Comparison of ENCODE assay signal across 17 mouse cellular contexts in the genomic region with DNA sequence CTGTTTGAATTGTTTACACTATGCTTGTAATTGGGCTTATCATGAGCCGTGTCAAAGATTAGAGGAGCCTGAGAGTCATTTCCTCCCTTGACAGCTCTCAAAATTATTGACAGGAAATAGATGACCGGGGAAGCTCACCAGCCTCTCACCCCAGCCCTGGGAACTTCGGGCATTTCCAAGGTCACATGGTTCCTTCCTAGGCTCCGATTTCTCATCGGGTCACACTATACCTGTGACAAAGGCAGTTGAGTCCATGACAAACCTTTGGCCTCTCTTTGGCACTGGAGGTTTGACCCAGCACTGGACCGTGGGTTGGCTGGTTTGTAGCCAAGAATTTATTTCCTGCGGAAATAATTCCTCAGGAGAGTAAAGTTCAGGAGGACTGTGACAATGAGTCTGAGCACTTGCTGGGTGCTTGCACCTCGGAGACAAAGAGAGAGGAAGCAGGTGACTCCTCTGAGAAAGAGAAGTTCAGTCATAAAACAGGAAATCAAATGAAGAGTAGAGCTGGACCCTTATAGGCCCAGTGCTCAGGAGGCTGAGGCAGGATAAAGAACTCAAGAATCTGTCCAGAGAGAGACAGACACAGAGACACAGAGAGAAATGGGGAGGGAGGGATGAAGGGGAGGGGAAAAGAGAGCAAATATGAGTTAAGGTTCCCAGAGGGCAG. TPM values are rescaled to one million over a fixed set of nuclear protein-coding genes. Genes with fewer than 3 reads are reported as not detected.
DNase-seq lines count a peak whose midpoint lies in the region; ATAC-seq and TF ChIP-seq lines count a peak whose summit lies in the region.
"Had no signal": no experiment of that assay in that cellular context is flagged by ENCODE, and none has a peak within 500 bp of the region (broad histone marks: within the 10 kb centered on the region; RNA-seq: fewer than 3 reads in every experiment).

No protein-coding gene starts in this region.

- no peak overlapping the region for H3K4me2 ChIP-seq in liver, embryonic 14.5 days (ENCODE audit: low read depth)
- H3K4me2 ChIP-seq: forebrain, embryonic 13.5 days; limb, embryonic 15.5 days; midbrain, embryonic 15.5 days had no signal

- no peaks in the 10 kb centered on the region for H3K9me3 ChIP-seq in liver, embryonic 14.5 days (ENCODE audit: control insufficient read depth, low read length)
- H3K9me3 ChIP-seq in forebrain, embryonic 10.5 days, result no peaks in the 10 kb centered on the region
- H3K9me3 ChIP-seq: forebrain, embryonic 13.5 days; limb, embryonic 15.5 days; midbrain, embryonic 15.5 days had no signal

- H3K27me3 ChIP-seq in liver, adult 2 months (ENCODE audit: control insufficient read depth, insufficient read depth, low read length), result no peaks in the 10 kb centered on the region
- no peaks in the 10 kb centered on the region for H3K27me3 ChIP-seq in liver, embryonic 14.5 days (ENCODE audit: control insufficient read depth, insufficient read depth, low read length)
- no peaks in the 10 kb centered on the region for H3K27me3 ChIP-seq in forebrain, embryonic 10.5 days (ENCODE audit: poor library complexity, severe bottlenecking)
- H3K27me3 ChIP-seq: CH12.LX; forebrain, embryonic 13.5 days; limb, embryonic 15.5 days; midbrain, embryonic 15.5 days had no signal

- no peaks in the 10 kb centered on the region for H3K36me3 ChIP-seq in liver, adult 2 months (ENCODE audit: control insufficient read depth, insufficient read depth, low read length)
- H3K36me3 ChIP-seq in liver, embryonic 14.5 days (replicated peaks; ENCODE audit: control insufficient read depth, insufficient read depth, low read depth), result no peaks in the 10 kb centered on the region
- H3K36me3 ChIP-seq in forebrain, embryonic 10.5 days (replicated peaks), result no peaks in the 10 kb centered on the region
- H3K36me3 ChIP-seq: limb, embryonic 15.5 days; midbrain, embryonic 15.5 days had no signal

- no peaks in the 10 kb centered on the region for H3K79me2 ChIP-seq in liver, adult 2 months (ENCODE audit: control insufficient read depth, insufficient read depth, low read length)

- no peak for TF ChIP-seq POLR2A in liver, adult 2 months (IDR thresholded peaks at IDR 0.05; ENCODE audit: extremely low read depth, insufficient read depth, low read length)

- no peak for TF ChIP-seq CTCF in liver, adult 2 months (IDR thresholded peaks at IDR 0.05; ENCODE audit: low read depth, low read length)
- no peak for TF ChIP-seq CTCF in liver, embryonic 14.5 days (IDR thresholded peaks at IDR 0.05; ENCODE audit: low read depth)

- no peak overlapping the region for H3K9ac ChIP-seq in liver, adult 2 months (ENCODE audit: low read depth, low read length)
- H3K9ac ChIP-seq in liver, embryonic 14.5 days (replicated peaks), result no peak overlapping the region
- H3K9ac ChIP-seq: forebrain, embryonic 13.5 days; limb, embryonic 15.5 days; midbrain, embryonic 15.5 days had no signal

- no peak for TF ChIP-seq EP300 in liver, embryonic 14.5 days (IDR thresholded peaks at IDR 0.05; ENCODE audit: low read depth)

- 50% methylated on average over 8 of the region's 8 CpGs for WGBS in liver, adult 2 months
- 24% methylated on average over 8 of the region's 8 CpGs for WGBS in liver, embryonic 14.5 days (ENCODE audit: insufficient replicate concordance)
- WGBS in forebrain, embryonic 10.5 days, result 87% methylated on average over 8 of the region's 8 CpGs

- intact Hi-C loops in left cerebral cortex, postnatal 4 days (cut with DNase I), result no loop called here

- H3K4me3 ChIP-seq in liver, adult 2 months (ENCODE audit: insufficient read depth, low read depth, low read length), result no peak overlapping the region
- no peak overlapping the region for H3K4me3 ChIP-seq in brown adipose tissue, adult 24 weeks (ENCODE audit: insufficient read depth, low read depth, low read length)
- no peak overlapping the region for H3K4me3 ChIP-seq in liver, embryonic 14.5 days (ENCODE audit: insufficient read depth in 1 of 2, low read depth in 2 of 2, low read length in 2 of 2)
- no peak overlapping the region for H3K4me3 ChIP-seq in forebrain, embryonic 10.5 days
- H3K4me3 ChIP-seq: forebrain, embryonic 13.5 days; layer of hippocampus, adult 2 months; limb, embryonic 15.5 days; midbrain, embryonic 15.5 days had no signal

- ATAC-seq in liver, embryonic 14.5 days (ENCODE audit: insufficient read depth), result peak; percentile 31
- ATAC-seq: forebrain, embryonic 13.5 days; hindbrain, embryonic 16.5 days; midbrain, embryonic 15.5 days had no signal

- H3K27ac ChIP-seq in liver, adult 2 months (replicated peaks; ENCODE audit: insufficient read depth, low read depth, low read length), result peak overlapping the region; percentile 73
- peak overlapping the region; percentile 86 for H3K27ac ChIP-seq in brown adipose tissue, adult 24 weeks (replicated peaks; ENCODE audit: low read depth, low read length)
- no peak overlapping the region for H3K27ac ChIP-seq in liver, embryonic 14.5 days
- no peak overlapping the region for H3K27ac ChIP-seq in forebrain, embryonic 10.5 days
- H3K27ac ChIP-seq: forebrain, embryonic 13.5 days; layer of hippocampus, adult 2 months; limb, embryonic 15.5 days; midbrain, embryonic 15.5 days had no signal

- H3K4me1 ChIP-seq in liver, adult 2 months (ENCODE audit: control insufficient read depth, insufficient read depth, low read length), result peaks cover 2% of the 10 kb centered on the region; the same call in 1 of the 2 replicates
- H3K4me1 ChIP-seq in brown adipose tissue, adult 24 weeks (ENCODE audit: control insufficient read depth, insufficient read depth, insufficient read length, low read length), result no peaks in the 10 kb centered on the region
- H3K4me1 ChIP-seq in liver, embryonic 14.5 days (replicated peaks; ENCODE audit: control insufficient read depth in 2 of 2, insufficient read depth in 2 of 2, low read length in 1 of 2), result no peaks in the 10 kb centered on the region
- H3K4me1 ChIP-seq in forebrain, embryonic 10.5 days, result peaks cover 14% of the 10 kb centered on the region
- H3K4me1 ChIP-seq: limb, embryonic 15.5 days had no signal

- DNase-seq in liver, adult 2 months (ENCODE audit: extremely low read depth, low read depth, low spot score), result peak; percentile 37
- no peak for DNase-seq in liver
- peak; percentile 60 to 77 for DNase-seq in kidney, adult 8-10 months
- no peak for DNase-seq in liver, embryonic 14.5 days (ENCODE audit: low read depth in 3 of 3, low spot score in 3 of 3)
- DNase-seq in left cerebral cortex, postnatal 4 days, result no peak
- DNase-seq in forebrain, embryonic 10.5 days (ENCODE audit: extremely low spot score, low spot score), result no peak
- DNase-seq in layer of hippocampus, adult 18-20 months (ENCODE audit: low spot score in 2 of 2), result no peak
- DNase-seq: cerebellum, adult 9-11 months; heart, postnatal 10 days; thymus, postnatal 4 days had no signal

RNA-seq across cellular contexts. Expression of gene Ehd3, which starts 17.2 kb away (rescaled TPM):
- total RNA-seq in liver, adult 2 months (2014; rRNA removed), result 37.5 and 40.6 TPM in 2 replicates
- polyA plus RNA-seq in liver, adult 2 months (2012; rRNA removed), result 26.0 and 30.6 TPM in 2 replicates
- polyA plus RNA-seq in brown adipose tissue, adult 24 weeks (2012; ENCODE audit: insufficient read depth, insufficient read length, missing spikeins), result 5.0 and 6.0 TPM in 2 replicates
- 13.9 and 14.0 TPM in 2 replicates for polyA plus RNA-seq in liver, embryonic 14.5 days (2012; rRNA removed)
- 15.0 TPM in 2 replicates for polyA plus RNA-seq in liver, embryonic 14.5 days (2014; fragmentation: Nextera tagmentation; extraction: Ambion mirVana)
- 10 to 100 TPM; 39.1 to 40.8 TPM for total RNA-seq in left cerebral cortex, postnatal 4 days (2021)
- polyA plus RNA-seq in forebrain, embryonic 10.5 days (2016; fragmentation: Nextera tagmentation; extraction: Ambion mirVana), result 9.9 and 10.9 TPM in 2 replicates
- total RNA-seq in layer of hippocampus, adult 18-20 months (2021), result 100 to 1,000 TPM; 138 to 145 TPM

Comparison
In these comparisons a context has a peak if more than half of its experiments do, and no peak if none do; other contexts are left out.
1. DNase-seq: peak in liver, adult 2 months (single experiment) and kidney, adult 8-10 months (2 of 2); none in liver (single experiment), liver, embryonic 14.5 days (0 of 3), left cerebral cortex, postnatal 4 days (single experiment), forebrain, embryonic 10.5 days (single experiment) and layer of hippocampus, adult 18-20 months (0 of 2).
2. H3K27ac ChIP-seq: peak in liver, adult 2 months (single experiment) and brown adipose tissue, adult 24 weeks (single experiment); none in liver, embryonic 14.5 days (single experiment) and forebrain, embryonic 10.5 days (single experiment).